Mouse (Mus musculus): ENCODE results near the gene Camkk2. TPM values are rescaled to one million over a fixed set of nuclear protein-coding genes. Genes with fewer than 3 reads are reported as not detected.

Camkk2 gene
- polyA plus RNA-seq, 1 experiment from 2014 or later = 18.4 TPM

GRCm38 (mm10) chr5:122788696-122789095 lies 9.5 kb upstream of the Camkk2 start:
- no peak overlapping the region for H3K27ac ChIP-seq (ENCODE audit: low read length)
- WGBS = 63% methylated on average over 2 of the region's 2 CpGs
- no peak overlapping the region for H3K4me2 ChIP-seq (ENCODE audit: low read depth, low read length)
- no peaks in the 10 kb centered on the region for H3K9me3 ChIP-seq (replicated peaks; ENCODE audit: control insufficient read depth, low read length)
- peaks cover 4% of the 10 kb centered on the region; the same call in 1 of the 2 replicates for H3K4me1 ChIP-seq (ENCODE audit: control insufficient read depth, insufficient read depth, low read length)
- no peak overlapping the region for H3K4me3 ChIP-seq (replicated peaks; ENCODE audit: low read length)
- no peak for ATAC-seq (ENCODE audit: insufficient read depth, low FRiP score)
- no peaks in the 10 kb centered on the region for H3K27me3 ChIP-seq (ENCODE audit: control insufficient read depth, insufficient read depth, low read length)
- no peak overlapping the region for H3K9ac ChIP-seq (ENCODE audit: low read length)
- H3K36me3 ChIP-seq (ENCODE audit: control insufficient read depth, insufficient read depth, low read length) = peaks cover 14% of the 10 kb centered on the region

- Histone ChIP-seq H3K36me3 (ENCODE audit: control insufficient read depth, insufficient read depth, low read length) (peaks cover 9% of the 10 kb centered on the region), H3K4me3 (replicated peaks; ENCODE audit: low read length) (no peak overlapping the region), H3K27ac (ENCODE audit: low read length) (no peak overlapping the region), H3K4me2 (ENCODE audit: low read depth, low read length) (no peak overlapping the region), H3K9me3 (replicated peaks; ENCODE audit: control insufficient read depth, low read length) (no peaks in the 10 kb centered on the region), H3K9ac (ENCODE audit: low read length) (no peak overlapping the region), H3K4me1 (ENCODE audit: control insufficient read depth, insufficient read depth, low read length) (peaks cover 4% of the 10 kb centered on the region; the same call in 1 of the 2 replicates), H3K27me3 (ENCODE audit: control insufficient read depth, insufficient read depth, low read length) (no peaks in the 10 kb centered on the region)
- 54% methylated on average over 12 of the region's 12 CpGs for WGBS
- ATAC-seq (ENCODE audit: insufficient read depth, low FRiP score) = no peak
Measured at GRCm38 (mm10) chr5:122786035-122786819, 7.0 kb upstream of the Camkk2 start.

- H3K9me3 ChIP-seq (replicated peaks; ENCODE audit: control insufficient read depth, low read length) = no peaks in the 10 kb centered on the region
- H3K36me3 ChIP-seq (ENCODE audit: control insufficient read depth, insufficient read depth, low read length) = peaks cover 6% of the 10 kb centered on the region; the same call in 1 of the 2 replicates
- no peak overlapping the region for H3K27ac ChIP-seq (ENCODE audit: low read length)
- H3K4me1 ChIP-seq (ENCODE audit: control insufficient read depth, insufficient read depth, low read length) = peaks cover 4% of the 10 kb centered on the region; the same call in 1 of the 2 replicates
- ATAC-seq (ENCODE audit: insufficient read depth, low FRiP score) = no peak
- WGBS = 46% methylated on average over 14 of the region's 14 CpGs
- H3K4me2 ChIP-seq (ENCODE audit: low read depth, low read length) = no peak overlapping the region
- H3K4me3 ChIP-seq (replicated peaks; ENCODE audit: low read length) = no peak overlapping the region
- H3K27me3 ChIP-seq (ENCODE audit: control insufficient read depth, insufficient read depth, low read length) = no peaks in the 10 kb centered on the region
- H3K9ac ChIP-seq (ENCODE audit: low read length) = no peak overlapping the region; the same call in 1 of the 2 replicates
Measured at GRCm38 (mm10) chr5:122783726-122784406, 4.7 kb upstream of the Camkk2 start.

GRCm38 (mm10) chr5:122782066-122782465 lies 2.9 kb upstream of the Camkk2 start:
- Histone ChIP-seq H3K4me2 (ENCODE audit: low read depth, low read length) (no peak overlapping the region), H3K9ac (ENCODE audit: low read length) (no peak overlapping the region), H3K27me3 (ENCODE audit: control insufficient read depth, insufficient read depth, low read length) (no peaks in the 10 kb centered on the region), H3K4me3 (replicated peaks; ENCODE audit: low read length) (no peak overlapping the region), H3K9me3 (replicated peaks; ENCODE audit: control insufficient read depth, low read length) (no peaks in the 10 kb centered on the region), H3K36me3 (ENCODE audit: control insufficient read depth, insufficient read depth, low read length) (no peaks in the 10 kb centered on the region), H3K27ac (ENCODE audit: low read length) (no peak overlapping the region), H3K4me1 (ENCODE audit: control insufficient read depth, insufficient read depth, low read length) (peaks cover 10% of the 10 kb centered on the region)
- ATAC-seq (ENCODE audit: insufficient read depth, low FRiP score) = no peak
- 41% methylated on average over 1 of the region's 1 CpGs for WGBS

GRCm38 (mm10) chr5:122780791-122781432 lies 1.7 kb upstream of the Camkk2 start:
- H3K27ac ChIP-seq (ENCODE audit: low read length) = no peak overlapping the region
- 91% methylated on average over 18 of the region's 19 CpGs for WGBS
- H3K4me3 ChIP-seq (replicated peaks; ENCODE audit: low read length) = no peak overlapping the region
- H3K9me3 ChIP-seq (replicated peaks; ENCODE audit: control insufficient read depth, low read length) = no peaks in the 10 kb centered on the region
- no peak overlapping the region for H3K4me2 ChIP-seq (ENCODE audit: low read depth, low read length)
- H3K9ac ChIP-seq (ENCODE audit: low read length) = no peak overlapping the region
- peaks cover 10% of the 10 kb centered on the region for H3K4me1 ChIP-seq (ENCODE audit: control insufficient read depth, insufficient read depth, low read length)
- ATAC-seq (ENCODE audit: insufficient read depth, low FRiP score) = no peak
- H3K27me3 ChIP-seq (ENCODE audit: control insufficient read depth, insufficient read depth, low read length) = no peaks in the 10 kb centered on the region
- H3K36me3 ChIP-seq (ENCODE audit: control insufficient read depth, insufficient read depth, low read length) = no peaks in the 10 kb centered on the region

GRCm38 (mm10) chr5:122778231-122779226 lies 680 bp downstream of the Camkk2 start:
- peak; percentile 49 for ATAC-seq (ENCODE audit: insufficient read depth, low FRiP score)
- Histone ChIP-seq H3K9ac (ENCODE audit: low read length) (peak overlapping the region; percentile 92), H3K36me3 (ENCODE audit: control insufficient read depth, insufficient read depth, low read length) (no peaks in the 10 kb centered on the region), H3K27me3 (ENCODE audit: control insufficient read depth, insufficient read depth, low read length) (no peaks in the 10 kb centered on the region), H3K4me2 (ENCODE audit: low read depth, low read length) (peak overlapping the region; percentile 92), H3K4me1 (ENCODE audit: control insufficient read depth, insufficient read depth, low read length) (peaks cover 6% of the 10 kb centered on the region; the same call in 1 of the 2 replicates), H3K4me3 (replicated peaks; ENCODE audit: low read length) (peak overlapping the region; percentile 80), H3K27ac (ENCODE audit: low read length) (peak overlapping the region; percentile 42), H3K9me3 (replicated peaks; ENCODE audit: control insufficient read depth, low read length) (no peaks in the 10 kb centered on the region)
- 3% methylated on average over 49 of the region's 55 CpGs for WGBS

GRCm38 (mm10) chr5:122777322-122777721 lies 1.9 kb downstream of the Camkk2 start:
- H3K27me3 ChIP-seq (ENCODE audit: control insufficient read depth, insufficient read depth, low read length) = no peaks in the 10 kb centered on the region
- no peak overlapping the region for H3K9ac ChIP-seq (ENCODE audit: low read length)
- peaks cover 6% of the 10 kb centered on the region; the same call in 1 of the 2 replicates for H3K4me1 ChIP-seq (ENCODE audit: control insufficient read depth, insufficient read depth, low read length)
- no peaks in the 10 kb centered on the region for H3K9me3 ChIP-seq (replicated peaks; ENCODE audit: control insufficient read depth, low read length)
- no peaks in the 10 kb centered on the region for H3K36me3 ChIP-seq (ENCODE audit: control insufficient read depth, insufficient read depth, low read length)
- no peak overlapping the region for H3K27ac ChIP-seq (ENCODE audit: low read length)
- no peak overlapping the region for H3K4me2 ChIP-seq (ENCODE audit: low read depth, low read length)
- H3K4me3 ChIP-seq (replicated peaks; ENCODE audit: low read length) = no peak overlapping the region
- no peak for ATAC-seq (ENCODE audit: insufficient read depth, low FRiP score)
- 45% methylated on average over 2 of the region's 2 CpGs for WGBS

GRCm38 (mm10) chr5:122775646-122776286 lies 3.4 kb downstream of the Camkk2 start:
- 79% methylated on average over 13 of the region's 14 CpGs for WGBS
- Histone ChIP-seq H3K9ac (ENCODE audit: low read length) (no peak overlapping the region), H3K36me3 (ENCODE audit: control insufficient read depth, insufficient read depth, low read length) (no peaks in the 10 kb centered on the region), H3K4me3 (replicated peaks; ENCODE audit: low read length) (no peak overlapping the region), H3K27me3 (ENCODE audit: control insufficient read depth, insufficient read depth, low read length) (no peaks in the 10 kb centered on the region), H3K27ac (ENCODE audit: low read length) (no peak overlapping the region), H3K4me2 (ENCODE audit: low read depth, low read length) (no peak overlapping the region), H3K9me3 (replicated peaks; ENCODE audit: control insufficient read depth, low read length) (no peaks in the 10 kb centered on the region), H3K4me1 (ENCODE audit: control insufficient read depth, insufficient read depth, low read length) (peaks cover 10% of the 10 kb centered on the region)
- ATAC-seq (ENCODE audit: insufficient read depth, low FRiP score) = no peak

Measured in stomach, embryonic 16.5 days (tissue).